Mouse (Mus musculus): ENCODE results near the gene Gnb5. TPM values are rescaled to one million over a fixed set of nuclear protein-coding genes. Genes with fewer than 3 reads are reported as not detected.
A peak's percentile ranks its signal among the peaks of the same experiment; 100 is the strongest.

The Gnb5 gene
- polyA plus RNA-seq, 1 experiment from 2014 or later = 31.9 TPM

GRCm38 (mm10) chr9:75313138-75313831 lies 7.2 kb downstream of the Gnb5 start:
- Histone ChIP-seq H3K9ac (replicated peaks; ENCODE audit: low read depth, low read length) (no peak overlapping the region), H3K27me3 (ENCODE audit: control insufficient read depth, insufficient read depth, low read length) (no peaks in the 10 kb centered on the region), H3K36me3 (ENCODE audit: control insufficient read depth, insufficient read depth, low read length) (no peaks in the 10 kb centered on the region), H3K4me3 (ENCODE audit: low read depth, low read length) (peak overlapping the region; percentile 61), H3K4me1 (ENCODE audit: control insufficient read depth, insufficient read depth, low read length) (peaks cover 6% of the 10 kb centered on the region), H3K4me2 (replicated peaks; ENCODE audit: low read depth, low read length) (peak overlapping the region; percentile 67), H3K9me3 (ENCODE audit: control insufficient read depth, low read depth, low read length) (no peaks in the 10 kb centered on the region), H3K27ac (ENCODE audit: low read length) (peak overlapping the region; percentile 41; the same call in 1 of the 2 replicates)
- 25% methylated on average over 11 of the region's 11 CpGs for WGBS
- no peak for ATAC-seq (ENCODE audit: insufficient number of reproducible peaks, insufficient read depth, low FRiP score, low read depth)

DNA sequence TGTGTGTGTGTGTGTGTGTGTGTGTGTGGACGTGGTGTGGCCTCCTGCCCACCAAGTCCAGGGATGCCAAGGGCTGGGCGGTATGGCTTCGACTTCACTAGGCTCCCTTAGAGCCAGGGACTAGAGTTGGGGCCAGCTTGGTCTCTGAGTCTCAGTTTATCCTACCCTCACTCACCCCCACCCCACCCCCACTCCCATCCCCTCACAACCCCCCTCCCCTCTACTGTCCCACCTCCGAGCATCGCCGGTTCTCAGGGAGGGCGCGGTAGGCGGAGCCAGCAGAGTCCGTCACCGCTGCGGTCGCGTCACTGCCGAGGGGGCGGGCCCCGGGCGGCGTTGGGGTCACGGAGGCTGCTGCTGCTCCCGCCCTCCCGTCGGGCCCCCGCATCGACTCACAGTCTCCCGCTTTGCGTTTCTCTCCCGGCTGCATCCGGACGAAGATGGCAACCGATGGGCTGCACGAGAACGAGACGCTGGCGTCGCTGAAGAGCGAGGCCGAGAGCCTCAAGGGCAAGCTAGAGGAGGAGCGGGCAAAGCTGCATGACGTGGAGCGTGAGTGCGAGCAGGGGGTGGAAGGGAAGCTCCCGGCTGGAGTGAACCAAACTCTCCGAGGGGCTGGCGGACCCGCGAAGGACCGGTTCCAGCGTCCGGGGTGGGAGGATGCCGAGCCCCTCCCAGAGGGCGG lies 7.9 kb downstream of the Gnb5 start:
- under 1% methylated on average over 50 of the region's 52 CpGs for WGBS
- Histone ChIP-seq H3K9ac (replicated peaks; ENCODE audit: low read depth, low read length) (peak overlapping the region; percentile 57), H3K27me3 (ENCODE audit: control insufficient read depth, insufficient read depth, low read length) (no peaks in the 10 kb centered on the region), H3K4me3 (ENCODE audit: low read depth, low read length) (peak overlapping the region; percentile 61), H3K4me1 (ENCODE audit: control insufficient read depth, insufficient read depth, low read length) (peaks cover 9% of the 10 kb centered on the region), H3K36me3 (ENCODE audit: control insufficient read depth, insufficient read depth, low read length) (no peaks in the 10 kb centered on the region), H3K27ac (ENCODE audit: low read length) (peak overlapping the region; percentile 52), H3K9me3 (ENCODE audit: control insufficient read depth, low read depth, low read length) (no peaks in the 10 kb centered on the region), H3K4me2 (replicated peaks; ENCODE audit: low read depth, low read length) (peak overlapping the region; percentile 67)
- peak; percentile 85 for ATAC-seq (ENCODE audit: insufficient number of reproducible peaks, insufficient read depth, low FRiP score, low read depth)

- Histone ChIP-seq H3K4me3 (ENCODE audit: low read depth, low read length) (peak overlapping the region; percentile 61), H3K4me2 (replicated peaks; ENCODE audit: low read depth, low read length) (peak overlapping the region; percentile 67), H3K4me1 (ENCODE audit: control insufficient read depth, insufficient read depth, low read length) (peaks cover 9% of the 10 kb centered on the region), H3K27me3 (ENCODE audit: control insufficient read depth, insufficient read depth, low read length) (no peaks in the 10 kb centered on the region), H3K9ac (replicated peaks; ENCODE audit: low read depth, low read length) (peak overlapping the region; percentile 57), H3K36me3 (ENCODE audit: control insufficient read depth, insufficient read depth, low read length) (no peaks in the 10 kb centered on the region), H3K9me3 (ENCODE audit: control insufficient read depth, low read depth, low read length) (no peaks in the 10 kb centered on the region), H3K27ac (ENCODE audit: low read length) (peak overlapping the region; percentile 52)
- ATAC-seq (ENCODE audit: insufficient number of reproducible peaks, insufficient read depth, low FRiP score, low read depth) = no peak
- WGBS = 3% methylated on average over 22 of the region's 22 CpGs
Observed at GRCm38 (mm10) chr9:75314517-75315105, 8.5 kb downstream of the Gnb5 start.

GRCm38 (mm10) chr9:75315238-75315637 lies 9.2 kb downstream of the Gnb5 start:
- H3K27ac ChIP-seq (ENCODE audit: low read length) = no peak overlapping the region
- peaks cover 9% of the 10 kb centered on the region for H3K4me1 ChIP-seq (ENCODE audit: control insufficient read depth, insufficient read depth, low read length)
- H3K4me2 ChIP-seq (replicated peaks; ENCODE audit: low read depth, low read length) = peak overlapping the region; percentile 67
- WGBS = 58% methylated on average over 3 of the region's 3 CpGs
- H3K9me3 ChIP-seq (ENCODE audit: control insufficient read depth, low read depth, low read length) = no peaks in the 10 kb centered on the region
- H3K4me3 ChIP-seq (ENCODE audit: low read depth, low read length) = peak overlapping the region; percentile 61
- H3K9ac ChIP-seq (replicated peaks; ENCODE audit: low read depth, low read length) = no peak overlapping the region
- H3K36me3 ChIP-seq (ENCODE audit: control insufficient read depth, insufficient read depth, low read length) = no peaks in the 10 kb centered on the region
- H3K27me3 ChIP-seq (ENCODE audit: control insufficient read depth, insufficient read depth, low read length) = no peaks in the 10 kb centered on the region
- no peak for ATAC-seq (ENCODE audit: insufficient number of reproducible peaks, insufficient read depth, low FRiP score, low read depth)

GRCm38 (mm10) chr9:75316771-75317170 lies 10.7 kb downstream of the Gnb5 start:
- WGBS = 89% methylated on average over 6 of the region's 6 CpGs
- no peak for ATAC-seq (ENCODE audit: insufficient number of reproducible peaks, insufficient read depth, low FRiP score, low read depth)
- no peaks in the 10 kb centered on the region for H3K36me3 ChIP-seq (ENCODE audit: control insufficient read depth, insufficient read depth, low read length)
- H3K9ac ChIP-seq (replicated peaks; ENCODE audit: low read depth, low read length) = no peak overlapping the region
- H3K27ac ChIP-seq (ENCODE audit: low read length) = no peak overlapping the region
- H3K4me3 ChIP-seq (ENCODE audit: low read depth, low read length) = no peak overlapping the region
- H3K27me3 ChIP-seq (ENCODE audit: control insufficient read depth, insufficient read depth, low read length) = no peaks in the 10 kb centered on the region
- H3K4me1 ChIP-seq (ENCODE audit: control insufficient read depth, insufficient read depth, low read length) = peaks cover 9% of the 10 kb centered on the region
- H3K9me3 ChIP-seq (ENCODE audit: control insufficient read depth, low read depth, low read length) = no peaks in the 10 kb centered on the region
- H3K4me2 ChIP-seq (replicated peaks; ENCODE audit: low read depth, low read length) = no peak overlapping the region

DNA sequence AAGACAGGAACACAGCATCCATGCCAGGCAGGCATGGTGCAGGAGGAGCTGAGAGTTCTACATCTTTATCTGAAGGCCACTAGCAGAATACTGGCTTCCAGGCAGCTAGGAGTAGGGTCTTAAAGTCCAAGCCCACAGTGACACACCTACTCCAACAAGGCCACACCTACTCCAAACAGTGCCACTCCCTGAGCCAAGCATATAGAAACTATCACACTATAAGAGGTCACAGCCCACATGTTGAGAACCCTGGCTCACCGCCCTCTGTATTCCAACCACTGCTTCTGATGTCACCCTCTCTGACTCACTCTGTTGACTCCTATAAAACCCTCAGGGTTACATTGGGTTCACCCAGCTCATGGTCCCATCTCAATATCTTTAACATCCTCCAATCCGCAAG lies 12.1 kb downstream of the Gnb5 start:
- ATAC-seq (ENCODE audit: insufficient number of reproducible peaks, insufficient read depth, low FRiP score, low read depth) = no peak; the same call in 1 of the 2 replicates
- H3K27me3 ChIP-seq (ENCODE audit: control insufficient read depth, insufficient read depth, low read length) = no peaks in the 10 kb centered on the region
- peaks cover 9% of the 10 kb centered on the region for H3K4me1 ChIP-seq (ENCODE audit: control insufficient read depth, insufficient read depth, low read length)
- no peak overlapping the region for H3K27ac ChIP-seq (ENCODE audit: low read length)
- H3K4me3 ChIP-seq (ENCODE audit: low read depth, low read length) = no peak overlapping the region
- H3K9ac ChIP-seq (replicated peaks; ENCODE audit: low read depth, low read length) = no peak overlapping the region
- WGBS = 85% methylated on average over 2 of the region's 2 CpGs
- H3K4me2 ChIP-seq (replicated peaks; ENCODE audit: low read depth, low read length) = no peak overlapping the region
- H3K36me3 ChIP-seq (ENCODE audit: control insufficient read depth, insufficient read depth, low read length) = no peaks in the 10 kb centered on the region
- no peaks in the 10 kb centered on the region for H3K9me3 ChIP-seq (ENCODE audit: control insufficient read depth, low read depth, low read length)

DNA sequence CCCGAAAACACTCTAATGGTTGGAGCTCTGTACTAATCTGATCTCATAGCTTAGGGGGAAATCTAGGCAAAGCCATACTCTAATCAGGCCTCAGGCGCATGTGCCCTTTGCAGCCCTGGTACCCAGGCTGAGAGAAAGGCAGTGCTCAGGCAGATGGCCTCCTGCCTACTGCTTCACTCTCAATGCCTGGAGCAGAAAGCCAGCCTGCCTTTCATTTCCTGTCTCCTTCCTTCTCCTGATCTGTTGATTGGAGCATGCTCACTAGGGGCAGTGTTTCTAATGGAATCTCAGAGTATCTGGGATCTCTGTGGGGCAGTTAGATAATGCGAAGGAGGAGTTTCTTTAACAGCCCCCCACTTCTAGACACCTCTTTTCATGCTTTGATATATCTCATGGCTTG lies 13.3 kb downstream of the Gnb5 start:
- H3K36me3 ChIP-seq (ENCODE audit: control insufficient read depth, insufficient read depth, low read length) = no peaks in the 10 kb centered on the region
- no peak overlapping the region for H3K4me2 ChIP-seq (replicated peaks; ENCODE audit: low read depth, low read length)
- no peak overlapping the region for H3K4me3 ChIP-seq (ENCODE audit: low read depth, low read length)
- no peak for ATAC-seq (ENCODE audit: insufficient number of reproducible peaks, insufficient read depth, low FRiP score, low read depth)
- no peak overlapping the region for H3K27ac ChIP-seq (ENCODE audit: low read length)
- no peak overlapping the region for H3K9ac ChIP-seq (replicated peaks; ENCODE audit: low read depth, low read length)
- no peaks in the 10 kb centered on the region for H3K9me3 ChIP-seq (ENCODE audit: control insufficient read depth, low read depth, low read length)
- WGBS = 73% methylated on average over 3 of the region's 3 CpGs
- peaks cover 9% of the 10 kb centered on the region for H3K4me1 ChIP-seq (ENCODE audit: control insufficient read depth, insufficient read depth, low read length)
- H3K27me3 ChIP-seq (ENCODE audit: control insufficient read depth, insufficient read depth, low read length) = no peaks in the 10 kb centered on the region

DNA sequence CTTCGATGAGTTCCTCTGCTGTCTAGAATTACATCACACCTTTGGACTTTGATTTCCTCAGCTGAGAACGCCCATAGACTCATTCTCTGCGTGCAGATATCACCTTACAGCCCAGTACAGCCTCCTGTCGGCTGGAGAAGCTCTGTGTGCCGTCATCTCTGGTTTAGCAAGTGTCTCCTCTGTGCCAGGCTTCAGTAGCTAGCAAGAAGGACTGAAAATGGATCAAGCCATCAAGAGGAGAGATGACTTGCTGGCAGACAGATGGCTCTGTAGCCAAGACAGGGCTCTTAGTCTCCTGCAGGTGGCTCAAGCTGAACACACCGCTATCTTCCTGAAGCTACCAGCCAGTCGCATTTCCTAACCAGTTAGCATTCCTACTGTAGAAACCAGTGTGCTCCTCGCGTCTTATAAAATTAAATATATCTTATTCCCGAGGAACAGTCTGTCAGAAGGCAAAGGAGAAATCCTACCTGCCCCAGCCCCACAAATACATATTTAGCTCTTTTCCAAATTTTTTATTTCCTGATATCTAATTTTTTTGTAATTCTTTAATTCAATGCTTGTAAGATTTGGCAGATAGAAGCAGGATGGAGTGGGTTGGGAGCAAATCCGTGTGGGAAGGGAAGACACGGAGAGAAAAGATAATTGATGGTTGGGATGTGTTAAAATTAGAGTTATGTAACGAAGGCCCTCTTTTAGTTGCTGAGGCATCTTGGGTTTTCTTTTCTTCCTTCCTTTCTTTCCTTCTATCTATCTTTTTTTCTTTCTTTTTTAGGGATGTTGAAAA lies 16.2 kb downstream of the Gnb5 start:
- H3K9ac ChIP-seq (replicated peaks; ENCODE audit: low read depth, low read length) = no peak overlapping the region
- ATAC-seq (ENCODE audit: insufficient number of reproducible peaks, insufficient read depth, low FRiP score, low read depth) = no peak
- H3K27ac ChIP-seq (ENCODE audit: low read length) = no peak overlapping the region
- no peaks in the 10 kb centered on the region for H3K9me3 ChIP-seq (ENCODE audit: control insufficient read depth, low read depth, low read length)
- H3K4me3 ChIP-seq (ENCODE audit: low read depth, low read length) = no peak overlapping the region
- H3K36me3 ChIP-seq (ENCODE audit: control insufficient read depth, insufficient read depth, low read length) = no peaks in the 10 kb centered on the region
- H3K4me2 ChIP-seq (replicated peaks; ENCODE audit: low read depth, low read length) = no peak overlapping the region
- 72% methylated on average over 13 of the region's 13 CpGs for WGBS
- H3K4me1 ChIP-seq (ENCODE audit: control insufficient read depth, insufficient read depth, low read length) = peaks cover 4% of the 10 kb centered on the region; the same call in 1 of the 2 replicates
- H3K27me3 ChIP-seq (ENCODE audit: control insufficient read depth, insufficient read depth, low read length) = no peaks in the 10 kb centered on the region

Measured in stomach, embryonic 14.5 days (tissue).